Mouse (Mus musculus) cerebellum, postnatal 36 days (tissue): ENCODE measurements around the gene Rasef.
"Not testable (repeated sequence)": the region's sequence is repeated elsewhere in the genome, so short reads cannot be mapped to it uniquely, and the experiment has no call there.

Experiments
- DNase-seq, 2 experiments: peaks; one replicate each; pipeline ENCODE4 v3.0.0; 2021 to 2022; ENCODE audit warnings: mixed read lengths in 2 of 2

The Rasef gene

GRCm38 (mm10) chr4:73790260-73791185, at the start of gene Rasef:
Gene Rasef, minus strand, starts transcription at chr4:73790994.
- DNase-seq: no peak

GRCm38 (mm10) chr4:73826587-73826986, 35.8 kb upstream of the Rasef start:
- DNase-seq: no peak

GRCm38 (mm10) chr4:73791186-73791540, 369 bp upstream of the Rasef start:
- no peak for DNase-seq

GRCm38 (mm10) chr4:73789534-73789933, 1.3 kb downstream of the Rasef start:
- no peak for DNase-seq

- no peak for DNase-seq
These were observed 2.6 kb downstream of the Rasef start for GRCm38 (mm10) chr4:73788076-73788730.

- no peak for DNase-seq
These were observed 6.6 kb downstream of the Rasef start for GRCm38 (mm10) chr4:73784147-73784546.

- DNase-seq: no peak
These were observed 9.7 kb downstream of the Rasef start for GRCm38 (mm10) chr4:73781061-73781460.

- DNase-seq: no peak
These were observed 15.5 kb downstream of the Rasef start for GRCm38 (mm10) chr4:73775266-73775665.

GRCm38 (mm10) chr4:73773831-73774810, 16.7 kb downstream of the Rasef start:
- no peak for DNase-seq

- DNase-seq: no peak
These were observed 18.8 kb downstream of the Rasef start for GRCm38 (mm10) chr4:73772028-73772427.

GRCm38 (mm10) chr4:73770592-73770991, 20.2 kb downstream of the Rasef start:
- no peak for DNase-seq

GRCm38 (mm10) chr4:73768156-73768555, 22.6 kb downstream of the Rasef start:
- DNase-seq: no peak

GRCm38 (mm10) chr4:73748219-73748618, 42.6 kb downstream of the Rasef start:
- DNase-seq: no peak

GRCm38 (mm10) chr4:73739439-73739838, 51.4 kb downstream of the Rasef start:
- no peak for DNase-seq

- no peak for DNase-seq
These were observed 71.0 kb downstream of the Rasef start for GRCm38 (mm10) chr4:73719819-73720218.

- DNase-seq: no peak
These were observed 72.0 kb downstream of the Rasef start for GRCm38 (mm10) chr4:73718761-73719160.

- not testable (repeated sequence) for DNase-seq
These were observed 107.6 kb downstream of the Rasef start, which contains the start of gene Gm428 for GRCm38 (mm10) chr4:73683216-73683615. Gene Gm428, plus strand, starts transcription at chr4:73683516.

GRCm38 (mm10) chr4:73668054-73668453, 122.7 kb downstream of the Rasef start, which contains the start of gene Gm11239:
Gene Gm11239, plus strand, starts transcription at chr4:73668354.
- not testable (repeated sequence) for DNase-seq
